Mouse (Mus musculus) adrenal gland, adult 8-10 months (tissue): ENCODE measurements at regions not wholly inside any gene's neighbourhood (a gene's known extent, or its start where the extent isn't known, plus 50 kb on each side); places are given as distances from the start of the nearest gene placed in this dataset.

Source experiments
- DNase-seq: peaks from one replicate; pipeline ENCODE4 v3.0.0; 2022

- no peak for DNase-seq
These were observed 226.0 kb upstream of the Sall1 start for GRCm38 (mm10) chr8:89270001-89270400.

DNA sequence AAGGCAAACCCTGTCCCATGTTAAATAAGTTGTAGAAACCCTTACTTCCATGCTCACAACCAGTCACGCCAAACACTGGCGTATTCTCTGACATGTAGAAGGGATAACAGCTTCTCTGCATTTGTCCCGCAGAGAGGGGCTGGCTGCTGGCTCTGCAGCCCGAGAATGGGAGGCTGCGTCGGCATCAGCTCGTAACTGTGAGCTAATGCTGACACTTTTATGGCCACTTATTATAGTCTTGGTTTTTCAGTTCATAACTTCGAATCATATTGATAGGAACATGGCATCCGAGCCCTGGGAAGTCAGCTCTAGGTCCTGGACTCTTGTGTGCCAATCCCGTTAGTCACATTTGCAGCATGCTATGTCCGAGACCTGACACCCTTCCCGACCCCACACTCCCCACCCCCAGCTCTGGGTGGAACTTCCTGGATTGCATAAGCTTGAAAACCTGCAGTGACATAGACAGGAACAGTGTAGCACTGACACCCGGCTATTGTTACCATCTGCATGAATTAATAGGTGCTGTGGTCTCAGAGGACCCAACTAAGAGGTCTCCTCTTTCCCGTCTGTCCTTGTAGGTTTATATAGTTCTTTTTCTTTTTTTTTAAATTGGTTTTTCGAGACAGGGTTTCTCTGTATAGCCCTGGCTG is 217.3 kb upstream of the Sall1 start:
- DNase-seq = no peak

- no peak for DNase-seq
These were observed 215.9 kb upstream of the Sall1 start for GRCm38 (mm10) chr8:89259881-89260280.

DNA sequence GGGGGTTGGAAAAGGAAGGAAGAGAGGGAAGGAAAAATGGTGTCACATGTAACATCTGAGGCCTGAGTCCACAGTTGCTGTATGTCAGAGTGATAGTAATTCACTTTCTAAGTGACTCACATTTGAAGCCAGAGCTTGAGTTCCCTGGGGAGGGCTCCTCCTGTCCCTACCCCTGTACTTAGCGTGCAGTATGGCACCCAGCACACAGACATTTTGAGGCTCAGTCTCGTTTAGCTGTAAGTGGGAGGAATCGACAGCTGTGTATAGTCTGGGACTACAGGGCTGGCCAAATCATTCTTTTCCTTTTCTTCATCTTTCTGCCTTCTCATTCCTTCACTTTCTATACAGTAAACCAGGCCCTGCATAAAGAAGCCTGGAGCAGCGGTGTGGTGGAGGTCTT is 202.4 kb upstream of the Sall1 start:
- DNase-seq = no peak

DNA sequence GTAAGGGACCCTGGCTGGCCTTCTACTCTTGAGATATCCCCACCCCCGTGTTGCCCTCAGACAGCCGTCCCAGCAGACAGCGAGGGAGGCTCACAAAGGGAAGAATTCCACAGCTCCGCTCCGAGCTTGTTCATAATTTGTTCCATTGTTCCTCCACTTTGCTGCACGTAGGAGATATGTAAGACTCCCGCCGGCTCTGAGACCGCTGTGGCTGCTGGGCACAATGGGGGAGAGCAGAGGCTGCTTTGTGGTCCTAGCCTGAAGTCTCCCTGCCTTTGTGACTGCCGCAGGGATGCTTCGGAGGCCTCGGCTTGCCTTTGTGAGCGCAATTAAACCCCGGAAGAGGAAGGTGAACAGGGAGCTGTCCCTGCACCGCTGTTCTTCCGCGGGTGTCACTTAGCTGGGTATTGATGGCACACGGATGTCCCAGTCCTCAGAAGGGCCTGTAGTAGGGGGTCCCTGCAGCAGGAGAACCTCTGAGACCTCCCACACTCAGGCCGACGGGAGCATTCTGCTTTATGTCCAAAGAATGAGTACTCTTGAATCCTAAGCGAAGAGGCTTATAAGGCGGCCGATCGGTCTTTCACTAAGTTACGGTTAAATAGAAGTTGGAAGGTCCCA is 201.3 kb upstream of the Sall1 start:
- DNase-seq = no peak

DNA sequence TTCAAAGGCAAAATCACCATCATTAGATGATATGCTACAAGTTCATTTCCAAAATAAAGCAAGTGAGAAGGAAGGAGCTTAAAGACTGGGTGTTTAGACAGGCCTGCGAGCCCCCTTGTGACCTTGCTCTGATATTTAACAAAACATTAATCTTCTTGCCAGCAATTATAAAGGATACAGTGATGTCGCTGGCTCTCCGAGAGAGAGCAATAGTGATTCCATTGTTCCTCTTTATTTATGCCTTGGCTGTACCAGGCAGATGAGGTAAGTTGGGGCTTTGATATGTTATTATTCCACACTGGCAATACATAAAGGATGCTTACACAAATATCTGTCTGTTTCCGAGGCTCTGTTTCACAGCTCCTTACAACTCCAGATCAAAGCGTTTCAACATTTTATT is 197.7 kb upstream of the Sall1 start:
- DNase-seq = no peak

DNA sequence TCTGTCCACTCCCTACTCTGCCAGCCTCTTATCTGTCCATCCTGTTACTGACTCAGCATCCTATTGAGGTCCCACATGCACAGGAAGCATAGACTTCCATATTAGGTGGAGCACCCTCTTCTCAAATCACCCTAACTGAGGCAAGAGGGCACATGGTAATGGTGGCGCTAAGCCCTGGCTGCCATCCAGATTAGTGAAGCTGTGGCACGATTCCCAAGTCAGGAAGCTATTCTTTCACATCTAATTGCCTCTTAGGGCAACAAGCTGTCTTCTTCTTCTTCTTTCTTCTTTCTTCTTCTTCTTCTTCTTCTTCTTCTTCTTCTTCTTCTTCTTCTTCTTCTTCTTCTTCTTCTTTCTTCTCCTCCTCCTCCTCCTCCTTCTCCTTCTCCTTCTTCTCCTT is 195.7 kb upstream of the Sall1 start:
- DNase-seq = no peak

DNA sequence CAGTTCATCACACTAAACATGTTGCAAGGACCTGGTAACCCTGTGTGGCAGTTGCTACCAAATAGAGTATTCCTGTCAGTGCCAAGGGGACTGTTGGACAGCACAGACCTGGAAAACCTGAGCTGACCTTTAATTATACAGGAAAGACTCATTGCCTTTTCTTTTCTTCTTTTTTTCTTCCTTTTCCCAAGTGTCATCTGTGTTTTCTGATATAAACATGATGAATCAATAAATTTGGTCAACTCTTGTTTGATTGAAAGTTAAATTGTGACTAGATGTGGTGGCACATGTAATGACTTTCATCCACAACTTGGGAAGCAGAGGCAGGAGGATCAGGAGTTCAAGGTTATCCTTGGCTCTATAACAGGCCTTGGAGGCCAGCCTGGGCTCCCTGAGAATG is 190.1 kb upstream of the Sall1 start:
- DNase-seq = no peak

DNA sequence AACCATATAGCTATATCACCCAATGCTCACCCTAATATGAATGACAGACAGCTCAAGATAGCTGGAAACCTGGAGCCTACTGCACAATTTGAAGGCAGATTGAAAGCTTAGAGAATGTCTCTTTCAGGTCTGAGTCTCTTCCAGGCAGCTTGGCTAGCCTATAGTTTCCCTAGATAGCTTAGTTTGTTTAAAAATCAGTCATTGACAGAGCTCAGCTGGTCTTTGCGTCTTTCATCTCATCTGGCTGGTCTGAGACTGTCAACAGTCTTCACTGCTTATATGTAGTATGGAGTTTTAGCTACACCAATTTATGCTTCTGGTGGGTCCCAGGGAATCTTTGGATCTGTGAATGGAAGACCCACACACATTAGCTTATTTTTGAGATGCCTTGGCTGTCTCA is 188.4 kb upstream of the Sall1 start:
- DNase-seq = no peak

DNA sequence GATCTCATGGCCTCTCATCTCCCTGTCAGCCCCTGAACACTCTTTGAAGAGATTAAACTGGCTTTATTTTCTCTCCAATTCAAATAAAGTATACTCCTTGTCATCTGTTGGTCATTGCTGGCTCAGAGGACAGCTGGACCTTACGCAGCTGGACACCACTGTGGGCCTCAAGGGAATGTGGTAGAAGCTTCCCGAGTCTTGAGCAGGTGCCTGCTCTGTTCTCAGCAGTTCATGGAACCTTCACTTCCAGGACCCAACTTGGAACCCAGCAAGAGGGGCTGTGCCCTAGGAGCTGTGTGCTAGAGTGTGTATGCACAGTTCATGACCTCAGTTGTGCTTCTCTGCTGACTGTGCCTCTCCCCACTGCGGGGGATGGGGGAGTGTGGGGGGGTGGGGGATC is 185.2 kb upstream of the Sall1 start:
- no peak for DNase-seq

GRCm38 (mm10) chr8:89220870-89221269 is 176.9 kb upstream of the Sall1 start:
- no peak for DNase-seq

GRCm38 (mm10) chr8:89220381-89220780 is 176.4 kb upstream of the Sall1 start:
- DNase-seq = no peak

DNA sequence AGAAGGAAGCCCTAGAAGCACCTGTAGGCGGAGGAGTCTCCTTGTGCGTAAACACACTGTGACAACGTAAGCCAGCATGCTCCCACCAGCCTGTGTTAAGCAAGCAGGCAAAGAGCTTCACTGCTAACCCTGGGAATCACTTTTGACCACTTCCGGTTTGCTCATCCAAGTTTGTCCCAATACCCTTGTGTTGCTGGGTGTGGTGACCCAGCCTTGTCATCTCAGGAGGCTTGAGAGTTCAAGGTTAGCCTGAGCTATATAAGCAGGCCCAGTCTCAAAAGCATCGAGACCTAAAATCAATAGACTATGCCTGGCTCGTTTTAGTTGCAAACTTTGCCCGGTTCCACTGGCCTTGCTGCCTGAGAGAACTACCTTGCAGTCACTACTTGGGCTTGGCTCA is 175.2 kb upstream of the Sall1 start:
- no peak for DNase-seq

DNA sequence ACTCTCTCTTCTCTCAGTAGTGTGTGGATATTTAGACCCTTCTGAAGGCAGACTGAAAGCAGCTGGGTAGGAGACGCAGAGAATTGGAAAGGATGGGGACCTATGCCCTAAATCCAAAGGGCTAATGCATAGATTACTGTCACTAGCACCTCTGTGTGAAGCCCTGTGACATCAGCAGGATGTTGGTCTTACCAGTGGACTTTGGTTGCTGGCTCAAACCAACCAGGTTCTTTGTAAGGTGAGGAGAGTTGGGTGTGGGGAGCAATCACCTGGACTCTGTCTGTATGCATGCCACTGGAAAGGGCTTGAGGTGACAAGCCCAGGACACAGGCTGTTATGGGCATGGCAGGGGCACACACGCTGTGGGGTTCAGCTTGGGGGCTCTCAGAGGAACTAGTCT is 173.7 kb upstream of the Sall1 start:
- no peak for DNase-seq

DNA sequence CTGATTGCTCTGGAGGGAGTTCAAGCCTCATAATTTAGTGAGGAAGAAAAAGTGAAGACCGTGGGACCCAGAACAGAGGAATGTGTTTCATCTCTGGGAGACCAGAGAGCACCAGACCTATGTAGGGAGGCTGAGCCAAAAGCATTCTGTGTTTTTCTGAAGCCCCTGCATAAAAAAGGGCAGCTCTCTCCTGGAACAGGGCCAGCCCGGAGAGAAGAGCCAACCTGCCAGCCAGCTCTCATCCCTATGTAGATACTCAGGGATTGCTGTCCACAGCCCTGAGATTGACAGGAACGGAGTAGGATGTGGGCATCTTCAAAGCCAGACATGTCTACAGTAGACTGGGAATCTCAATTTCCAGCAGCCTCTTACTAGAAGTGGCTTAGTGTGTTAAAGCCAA is 168.0 kb upstream of the Sall1 start:
- no peak for DNase-seq

DNA sequence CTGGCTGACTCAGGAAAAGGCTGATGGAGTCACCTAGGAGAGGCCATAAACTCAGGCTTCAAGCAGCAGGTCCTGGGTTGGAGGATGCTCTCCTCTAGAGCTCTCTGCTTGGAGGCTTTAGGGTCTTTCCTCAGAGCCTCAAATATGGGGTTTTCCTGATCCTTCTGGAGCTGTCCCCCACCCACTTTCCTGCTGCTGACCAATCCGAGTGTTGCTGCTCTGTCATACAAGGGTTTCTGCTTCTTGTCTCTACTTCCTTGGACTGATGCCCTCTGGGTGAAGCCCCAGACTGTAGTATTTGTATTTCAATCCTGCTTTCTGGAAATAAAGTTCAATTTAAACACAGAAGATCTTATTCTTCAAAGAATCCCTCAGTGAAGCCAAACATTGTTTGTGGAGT is 166.7 kb upstream of the Sall1 start:
- no peak for DNase-seq

GRCm38 (mm10) chr8:89207891-89208290 is 163.9 kb upstream of the Sall1 start:
- DNase-seq = no peak

DNA sequence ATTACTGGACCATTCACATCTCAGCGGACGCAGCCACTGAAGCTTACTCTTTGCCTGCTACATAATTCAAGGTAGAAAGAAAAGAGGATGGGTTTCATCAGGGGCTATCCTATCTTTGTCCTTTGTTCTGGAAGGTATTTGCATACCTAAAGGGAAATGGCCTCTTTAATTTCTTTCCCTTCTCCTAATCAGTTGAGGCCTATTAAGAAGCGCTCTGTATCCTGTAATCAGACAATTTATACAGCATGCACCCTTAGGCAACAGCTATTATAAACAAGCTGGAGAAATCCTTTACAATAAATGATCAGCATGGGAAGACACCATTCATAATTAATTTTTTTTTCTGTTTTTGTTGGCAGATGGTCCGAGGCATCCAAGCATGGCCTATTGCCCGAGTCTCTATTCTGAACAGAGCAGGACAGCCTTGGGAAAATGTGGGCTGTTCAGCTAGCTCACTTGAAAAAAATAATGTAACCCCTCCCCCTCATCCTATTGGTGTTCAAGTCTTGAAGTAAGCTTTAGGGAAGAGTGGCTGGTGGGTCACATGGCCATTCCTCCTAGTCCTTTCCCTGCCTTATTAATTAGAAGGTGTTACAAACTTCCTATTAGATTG is 158.6 kb upstream of the Sall1 start:
- no peak for DNase-seq

- no peak for DNase-seq
These were observed 156.3 kb upstream of the Sall1 start for GRCm38 (mm10) chr8:89200301-89200700.

GRCm38 (mm10) chr8:89185314-89185713 is 141.4 kb upstream of the Sall1 start:
- no peak for DNase-seq

- no peak for DNase-seq
These were observed 131.7 kb upstream of the Sall1 start for GRCm38 (mm10) chr8:89175631-89176030.

DNA sequence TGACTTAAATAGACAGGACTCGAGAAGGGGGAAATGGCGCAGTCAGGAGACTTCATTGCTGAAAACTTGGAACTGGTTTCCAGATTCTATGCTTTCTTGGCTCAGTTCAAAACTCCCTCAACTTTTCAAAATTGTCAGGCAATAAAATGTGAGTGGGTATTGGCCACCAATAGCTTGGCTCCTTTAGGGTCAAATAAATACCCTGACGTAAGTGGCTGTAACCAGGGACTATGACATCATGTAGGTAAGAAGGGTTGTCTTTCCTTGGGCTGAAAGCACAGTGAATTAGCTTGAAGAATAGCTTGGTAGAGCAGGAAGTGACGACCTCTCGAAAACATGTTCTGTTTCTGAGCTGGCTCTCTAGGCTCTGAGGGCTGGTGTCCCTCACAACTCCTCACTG is 127.6 kb upstream of the Sall1 start:
- DNase-seq = no peak

GRCm38 (mm10) chr8:89169484-89169883 is 125.5 kb upstream of the Sall1 start:
- DNase-seq = no peak

- no peak for DNase-seq
These were observed 123.1 kb upstream of the Sall1 start for GRCm38 (mm10) chr8:89167026-89167425.
